ENCODE assay signal across 8 mouse cellular contexts in genomic region chr3:96557694-96558093, GRCm38 (mm10). TPM values are rescaled to one million over a fixed set of nuclear protein-coding genes. Genes with fewer than 3 reads are reported as not detected.
DNase-seq lines count a peak whose midpoint lies in the region; ATAC-seq and TF ChIP-seq lines count a peak whose summit lies in the region.

Gene Txnip (plus strand): TSS chr3:96557957.

- peak within 1 kb of the TSS; percentile 92 for H3K27ac ChIP-seq in hindbrain, embryonic 10.5 days
- H3K27ac ChIP-seq in lung, postnatal 0 days (ENCODE audit: low read length) = peak within 1 kb of the TSS; percentile 99

- ATAC-seq in frontal cortex, adult (ENCODE audit: low TSS enrichment) = peak; percentile 98
- peak; percentile 91 for ATAC-seq in lung, postnatal 0 days

- no peaks in the 10 kb centered on the region for H3K9me3 ChIP-seq in hindbrain, embryonic 10.5 days
- H3K9me3 ChIP-seq in lung, postnatal 0 days (ENCODE audit: low read length) = no peaks in the 10 kb centered on the region

- H3K4me2 ChIP-seq in lung, postnatal 0 days (replicated peaks; ENCODE audit: low read depth, low read length) = peak within 1 kb of the TSS; percentile 82

- TF ChIP-seq CTCF in lung, postnatal 0 days (IDR thresholded peaks at IDR 0.05) = peak; percentile 69

- H3K9ac ChIP-seq in lung, postnatal 0 days (replicated peaks; ENCODE audit: low read depth) = peak within 1 kb of the TSS; percentile 100

- under 1% methylated on average over 26 of the region's 26 CpGs for WGBS in hindbrain, embryonic 10.5 days
- 0% methylated on average over 26 of the region's 26 CpGs for WGBS in lung, postnatal 0 days

- no peaks in the 10 kb centered on the region for H3K27me3 ChIP-seq in hindbrain, embryonic 10.5 days (ENCODE audit: insufficient read depth, poor library complexity, severe bottlenecking)
- H3K27me3 ChIP-seq in lung, postnatal 0 days (replicated peaks; ENCODE audit: insufficient read depth, low read length) = no peaks in the 10 kb centered on the region

- peak within 1 kb of the TSS; percentile 75 for H3K4me3 ChIP-seq in hindbrain, embryonic 10.5 days
- peak within 1 kb of the TSS; percentile 90 for H3K4me3 ChIP-seq in lung, postnatal 0 days (ENCODE audit: low read depth, low read length)

- peaks cover 53% of the 10 kb centered on the region for H3K4me1 ChIP-seq in hindbrain, embryonic 10.5 days (replicated peaks)
- peaks cover 11% of the 10 kb centered on the region; the same call in 1 of the 2 replicates for H3K4me1 ChIP-seq in lung, postnatal 0 days (ENCODE audit: insufficient read depth, low read depth, low read length)

- H3K36me3 ChIP-seq in hindbrain, embryonic 10.5 days = peaks cover 24% of the 10 kb centered on the region
- peaks cover 29% of the 10 kb centered on the region for H3K36me3 ChIP-seq in lung, postnatal 0 days (ENCODE audit: insufficient read depth, low read length)

- peak; percentile 95 for TF ChIP-seq EP300 in lung, postnatal 0 days (IDR thresholded peaks at IDR 0.05)

- DNase-seq in MN1 (ENCODE audit: low spot score) = peak; percentile 99
- peak; percentile 91 for DNase-seq in cerebellum, adult 9-10 months
- peak; percentile 100 for DNase-seq in hindbrain, embryonic 10.5 days (ENCODE audit: low spot score)
- peak; percentile 98 for DNase-seq in layer of hippocampus, adult 9-11 months
- peak; percentile 99 for DNase-seq in lung, postnatal 0 days (ENCODE audit: low spot score)
- peak; percentile 99 for DNase-seq in ovary, postnatal 14 days (ENCODE audit: low spot score)
- DNase-seq in thymus, postnatal 14 days = peak; percentile 100

RNA-seq across cellular contexts. Expression of gene Txnip, which starts in this region (rescaled TPM):
- polyA plus RNA-seq in hindbrain, embryonic 10.5 days (2016; fragmentation: Nextera tagmentation; extraction: Ambion mirVana) = 36.3 and 38.1 TPM in 2 replicates
- polyA plus RNA-seq in lung, postnatal 0 days (2015; fragmentation: Nextera tagmentation; extraction: Ambion mirVana) = 468 and 502 TPM in 2 replicates

Comparison
In these comparisons a context has a peak if more than half of its experiments do, and no peak if none do; other contexts are left out.
1. Peak in every context shown above with its lines: DNase-seq, ATAC-seq, H3K4me3 ChIP-seq and H3K27ac ChIP-seq.
2. RNA of gene Txnip (polyA plus RNA-seq): 468 to 502 TPM in lung, postnatal 0 days; 36.3 to 38.1 TPM in hindbrain, embryonic 10.5 days; every median in the first group is over 10 times any median in the second.